Mouse (Mus musculus): ENCODE measurements around the gene Mybbp1a.
"Not testable (repeated sequence)": the region's sequence is repeated elsewhere in the genome, so short reads cannot be mapped to it uniquely, and the experiment has no call there.

The Mybbp1a gene

GRCm38 (mm10) chr11:72440597-72440964, 574 bp upstream of the Mybbp1a start:
- not testable (repeated sequence) for DNase-seq (ENCODE audit: extremely low spot score, low spot score)

- peak; percentile 35 for DNase-seq (ENCODE audit: extremely low spot score, low spot score)
Measured at GRCm38 (mm10) chr11:72446311-72447105, 5.4 kb downstream of the Mybbp1a start.

GRCm38 (mm10) chr11:72447475-72447874, 6.3 kb downstream of the Mybbp1a start:
- DNase-seq (ENCODE audit: extremely low spot score, low spot score), result no peak

GRCm38 (mm10) chr11:72452140-72452665, 11.0 kb downstream of the Mybbp1a start:
- no peak for DNase-seq (ENCODE audit: extremely low spot score, low spot score)

- DNase-seq (ENCODE audit: extremely low spot score, low spot score), result no peak
Measured at GRCm38 (mm10) chr11:72453105-72453953, 12.2 kb downstream of the Mybbp1a start.

- DNase-seq (ENCODE audit: extremely low spot score, low spot score), result no peak
Measured at GRCm38 (mm10) chr11:72455694-72456093, 14.5 kb downstream of the Mybbp1a start.

GRCm38 (mm10) chr11:72457995-72458496, 16.9 kb downstream of the Mybbp1a start:
- DNase-seq (ENCODE audit: extremely low spot score, low spot score), result no peak

GRCm38 (mm10) chr11:72458502-72458901, 17.3 kb downstream of the Mybbp1a start:
- DNase-seq (ENCODE audit: extremely low spot score, low spot score), result no peak

GRCm38 (mm10) chr11:72461500-72461981, 20.4 kb downstream of the Mybbp1a start:
- no peak for DNase-seq (ENCODE audit: extremely low spot score, low spot score)

- no peak for DNase-seq (ENCODE audit: extremely low spot score, low spot score)
Measured at GRCm38 (mm10) chr11:72464821-72465220, 23.7 kb downstream of the Mybbp1a start.

- no peak for DNase-seq (ENCODE audit: extremely low spot score, low spot score)
Measured at GRCm38 (mm10) chr11:72465978-72466693, 25.0 kb downstream of the Mybbp1a start.

GRCm38 (mm10) chr11:72466694-72467507, 25.7 kb downstream of the Mybbp1a start:
- no peak for DNase-seq (ENCODE audit: extremely low spot score, low spot score)

- DNase-seq (ENCODE audit: extremely low spot score, low spot score), result no peak
Measured at GRCm38 (mm10) chr11:72468525-72468924, 27.4 kb downstream of the Mybbp1a start.

- no peak for DNase-seq (ENCODE audit: extremely low spot score, low spot score)
Measured at GRCm38 (mm10) chr11:72469217-72469616, 28.1 kb downstream of the Mybbp1a start.

- DNase-seq (ENCODE audit: extremely low spot score, low spot score), result no peak
Measured at GRCm38 (mm10) chr11:72470004-72470403, 28.8 kb downstream of the Mybbp1a start.

- no peak for DNase-seq (ENCODE audit: extremely low spot score, low spot score)
Measured at GRCm38 (mm10) chr11:72471381-72471780, 30.2 kb downstream of the Mybbp1a start.

- no peak for DNase-seq (ENCODE audit: extremely low spot score, low spot score)
Measured at GRCm38 (mm10) chr11:72473540-72473939, 32.4 kb downstream of the Mybbp1a start.

- no peak for DNase-seq (ENCODE audit: extremely low spot score, low spot score)
Measured at GRCm38 (mm10) chr11:72474926-72475325, 33.8 kb downstream of the Mybbp1a start.

GRCm38 (mm10) chr11:72475408-72475807, 34.3 kb downstream of the Mybbp1a start:
- DNase-seq (ENCODE audit: extremely low spot score, low spot score), result no peak

- DNase-seq (ENCODE audit: extremely low spot score, low spot score), result no peak
Measured at GRCm38 (mm10) chr11:72476074-72476625, 35.0 kb downstream of the Mybbp1a start.

Measured in neural tube, embryonic 10.5 days (tissue).